Mouse (Mus musculus): ENCODE measurements around the gene Syt9.

DNA sequence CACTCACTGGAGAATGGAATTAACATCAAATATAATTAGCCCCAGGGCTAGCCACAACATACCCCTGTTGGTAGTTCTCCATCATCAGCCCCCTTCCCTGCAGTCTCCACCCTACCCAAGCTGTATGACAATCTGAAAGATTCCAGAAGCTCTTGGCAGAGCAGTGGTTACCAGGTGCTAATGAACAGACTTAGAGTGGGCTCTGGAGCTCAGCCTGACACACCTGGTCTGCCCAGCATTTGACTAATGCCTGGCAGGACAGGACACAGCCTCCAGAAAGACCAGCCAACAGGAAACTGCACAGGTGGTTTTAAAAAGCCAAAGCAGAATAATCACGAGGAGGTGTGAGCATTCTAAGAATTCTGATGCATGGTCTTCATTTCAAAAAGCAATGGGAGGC is 182.9 kb downstream of the Syt9 start:
- TF ChIP-seq POLR2A (IDR thresholded peaks at IDR 0.05; ENCODE audit: extremely low read depth, insufficient read depth, low read length): no peak
- no peak for TF ChIP-seq CTCF (IDR thresholded peaks at IDR 0.05; ENCODE audit: extremely low read depth, insufficient read depth, low read length)

Data from cortical plate, adult 2 months (tissue).